Mouse (Mus musculus): ENCODE data around the gene Dmd.
"Not testable (repeated sequence)": the region's sequence is repeated elsewhere in the genome, so short reads cannot be mapped to it uniquely, and the experiment has no call there.

Gene Dmd

DNA sequence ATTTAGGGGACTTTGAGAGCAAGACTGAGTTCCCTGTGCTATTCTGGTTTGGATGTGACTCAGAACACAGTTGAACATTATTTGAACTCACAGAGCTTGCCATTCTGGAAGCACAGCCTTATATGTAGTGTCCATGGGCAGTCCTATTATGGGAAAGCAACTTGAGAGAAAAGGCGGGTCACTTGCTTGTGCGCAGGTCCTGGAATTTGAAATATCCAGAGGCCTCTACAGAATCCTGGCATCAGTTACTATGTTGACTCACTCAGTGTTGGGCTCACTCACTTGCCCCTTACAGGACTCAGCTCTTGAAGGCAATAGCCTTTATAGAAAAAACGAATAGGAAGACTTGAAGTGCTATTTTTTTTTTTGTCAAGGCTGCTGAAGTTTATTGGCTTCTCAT, at the start of gene Dmd:
Dmd (plus strand) TSS at position 241 of the 400 bp plus-strand sequence.
- no peak for DNase-seq

DNA sequence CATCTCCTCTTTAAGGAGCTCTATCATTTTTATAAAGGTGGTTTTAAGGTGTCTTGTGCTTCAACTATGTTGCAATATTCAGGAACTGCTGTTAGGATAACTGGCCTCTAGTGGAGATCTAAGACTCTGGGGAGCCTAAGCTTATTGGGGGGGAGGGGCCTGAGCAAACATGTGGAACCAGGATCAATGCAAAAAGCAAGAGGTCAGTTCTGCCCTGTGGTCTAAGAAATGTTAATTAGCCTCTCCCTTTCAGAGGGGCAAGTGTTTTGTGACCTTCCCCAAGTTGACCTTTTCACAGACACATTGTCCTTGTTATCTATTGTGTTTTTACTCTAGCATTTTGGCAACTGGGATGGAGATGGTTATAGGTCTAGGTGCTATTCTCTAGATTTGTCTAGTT, 47.2 kb upstream of the Dmd start:
- DNase-seq = no peak

DNA sequence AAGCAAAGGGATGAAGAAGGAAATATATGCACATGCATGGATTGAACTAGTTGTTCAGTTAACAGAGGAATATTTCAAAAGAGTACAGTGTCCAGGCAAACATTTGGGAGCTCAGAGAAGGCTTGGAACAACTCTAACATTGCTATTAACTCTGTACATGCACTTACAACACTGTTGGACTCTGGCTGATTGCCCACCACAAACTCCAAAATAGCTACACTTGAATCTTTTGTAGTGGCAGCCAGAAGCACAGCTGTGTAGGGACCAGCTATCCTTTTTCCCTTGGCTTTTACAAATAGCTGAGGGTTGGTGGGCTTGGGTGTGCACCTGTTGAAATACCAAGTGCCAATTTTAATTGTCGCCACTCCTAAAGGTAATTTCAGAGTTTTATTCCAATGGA, 39.0 kb downstream of the Dmd start:
- no peak for DNase-seq

DNA sequence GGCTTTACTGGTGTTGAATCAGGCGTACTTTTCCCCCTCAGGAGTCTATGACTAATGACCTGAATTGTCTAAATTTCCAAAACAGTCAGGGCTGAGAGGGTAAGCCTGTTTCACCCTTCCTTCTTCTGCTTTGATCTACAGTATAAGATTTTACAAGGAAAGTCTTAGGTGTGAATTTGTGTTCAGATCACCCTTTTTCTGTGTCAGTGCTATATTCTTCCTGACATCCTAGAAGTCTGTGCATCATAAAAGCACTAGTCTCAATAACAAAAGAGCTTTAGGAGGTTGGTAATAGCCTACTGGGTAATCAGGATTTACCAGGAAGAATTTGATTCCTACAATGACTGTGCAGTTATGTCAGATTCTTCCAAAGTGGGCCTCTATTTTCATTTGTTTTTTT, 101.5 kb downstream of the Dmd start:
- no peak for DNase-seq

DNA sequence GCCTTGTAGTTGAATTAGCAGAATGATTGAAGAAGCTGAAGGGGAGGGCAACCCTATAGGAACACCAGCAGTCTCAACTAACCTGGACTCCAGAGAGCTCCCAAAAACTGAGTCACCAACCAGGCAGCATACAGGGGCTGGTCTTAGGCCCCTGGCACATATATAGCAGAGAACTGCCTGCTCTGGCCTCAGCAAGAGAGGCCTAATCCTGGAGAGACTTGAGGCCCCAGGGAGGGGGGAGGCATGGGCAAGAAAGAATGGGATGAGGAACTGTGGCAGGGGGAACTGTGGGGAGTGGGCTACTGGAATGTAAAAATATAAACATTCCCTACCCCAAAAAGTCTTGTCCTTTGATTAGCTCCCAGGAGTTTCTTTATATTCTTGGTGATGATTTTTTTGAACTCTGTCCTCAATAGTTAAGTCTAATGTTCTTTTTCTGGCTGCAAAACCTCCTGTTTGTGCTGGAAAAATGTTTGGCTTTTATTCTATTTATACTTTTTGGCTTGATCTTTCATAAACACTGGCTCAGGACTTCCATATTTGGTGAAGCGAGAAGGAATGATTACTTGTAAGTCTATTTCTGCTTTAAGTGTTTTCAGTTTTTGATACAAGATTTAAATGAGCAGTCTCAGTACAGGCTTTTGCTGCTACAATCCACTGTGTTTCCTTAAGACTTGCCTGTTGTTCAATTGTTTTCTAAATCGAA, 167.7 kb downstream of the Dmd start:
- DNase-seq = no peak

DNA sequence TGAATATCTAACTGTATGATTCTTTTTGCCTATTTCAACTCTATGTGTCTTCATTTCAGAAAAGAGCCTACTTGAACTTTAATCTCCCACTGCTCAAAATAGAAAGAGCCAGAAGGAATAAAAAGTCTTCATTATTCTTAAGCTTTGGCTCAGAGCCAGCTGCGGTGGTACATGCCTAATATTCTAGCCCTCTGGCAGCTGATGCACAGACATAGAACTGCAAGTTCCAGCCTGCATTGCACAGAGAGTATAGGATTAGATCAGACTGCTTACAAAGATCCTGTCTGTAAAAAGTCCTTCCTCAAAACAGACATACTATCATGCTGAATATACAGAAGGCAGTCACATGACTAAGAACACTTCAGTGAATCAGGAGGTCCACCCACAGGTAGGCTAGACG, 168.5 kb downstream of the Dmd start:
- DNase-seq = no peak

DNA sequence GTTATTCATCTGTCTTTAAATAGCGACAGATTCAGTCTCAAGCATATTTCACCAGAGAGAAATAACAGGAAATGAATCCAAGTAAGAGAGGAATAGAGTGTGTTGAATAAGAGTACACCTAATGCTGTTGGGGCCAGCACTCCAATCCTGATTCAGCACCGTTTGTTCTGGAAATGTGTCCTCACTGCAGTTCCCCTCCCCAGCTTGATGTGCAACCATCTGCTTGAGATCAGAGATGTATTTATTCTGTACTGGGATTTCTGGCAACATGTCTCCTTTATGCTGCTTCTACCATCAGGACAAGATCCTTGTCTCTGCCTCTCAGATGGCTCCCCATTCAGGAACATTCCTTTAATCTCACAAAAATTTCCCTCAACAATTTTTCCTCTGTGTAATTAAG, 271.9 kb downstream of the Dmd start:
- no peak for DNase-seq

DNA sequence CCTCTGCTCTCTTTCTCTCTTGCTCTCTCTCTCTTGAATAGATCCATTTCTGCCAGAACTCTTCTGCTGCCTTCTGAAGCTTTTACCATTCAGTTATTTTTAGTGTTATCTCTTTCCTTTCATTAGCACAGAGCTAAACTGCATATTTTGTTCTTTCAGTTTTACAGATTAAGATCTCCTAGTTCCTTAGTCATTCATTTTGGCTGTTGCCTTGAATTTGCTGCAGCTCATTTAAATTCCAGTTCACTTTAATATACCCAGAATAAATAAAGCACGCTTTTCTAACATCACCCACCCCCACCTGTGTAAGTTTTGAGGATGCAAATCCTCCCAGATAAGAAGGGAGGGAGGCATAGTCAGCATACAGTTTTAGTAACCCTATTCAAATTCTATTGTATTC, 272.4 kb downstream of the Dmd start:
- DNase-seq = no peak

DNA sequence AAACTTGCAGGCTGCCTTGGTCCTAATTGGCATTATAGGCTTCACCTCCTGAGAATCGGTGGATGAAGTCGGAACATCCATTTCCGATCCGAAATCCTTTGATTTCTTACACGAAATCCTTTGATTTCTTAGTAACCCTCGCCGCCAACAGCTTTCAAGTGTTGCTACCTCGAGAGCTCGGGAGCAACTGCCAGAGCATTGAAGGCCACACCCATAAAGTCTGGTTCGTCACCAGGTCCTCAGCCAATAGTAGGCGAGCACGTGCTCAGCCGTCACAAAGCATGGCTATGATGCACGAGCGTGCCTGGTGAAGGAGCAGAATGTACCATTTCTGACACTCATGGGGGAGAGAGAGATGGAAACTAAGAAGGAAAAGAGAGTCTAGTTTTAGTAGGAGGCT, 538.9 kb downstream of the Dmd start, which contains the start of gene Tsga8:
Tsga8 (minus strand) TSS at position 327 of the 400 bp plus-strand sequence.
- no peak for DNase-seq

DNA sequence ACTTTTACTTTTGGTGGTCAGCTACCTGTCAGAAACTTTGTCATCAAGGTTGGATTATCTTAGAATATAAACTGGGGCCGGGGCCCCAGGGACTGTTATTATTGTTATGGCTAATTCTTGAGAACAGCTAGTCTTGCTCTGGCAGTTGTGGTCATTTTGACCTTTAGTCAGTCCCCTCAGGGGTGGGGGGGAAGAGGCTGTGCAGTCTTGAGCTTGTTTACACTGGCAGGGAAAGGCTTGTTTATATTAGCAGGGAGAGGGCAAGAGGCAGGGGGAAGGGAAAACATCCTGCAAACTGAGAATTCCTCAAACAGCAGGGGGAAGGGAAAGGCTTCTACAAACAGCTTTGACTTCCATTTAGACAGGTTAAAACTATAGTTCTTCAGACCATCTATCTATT, 726.3 kb downstream of the Dmd start:
- DNase-seq = no peak

DNA sequence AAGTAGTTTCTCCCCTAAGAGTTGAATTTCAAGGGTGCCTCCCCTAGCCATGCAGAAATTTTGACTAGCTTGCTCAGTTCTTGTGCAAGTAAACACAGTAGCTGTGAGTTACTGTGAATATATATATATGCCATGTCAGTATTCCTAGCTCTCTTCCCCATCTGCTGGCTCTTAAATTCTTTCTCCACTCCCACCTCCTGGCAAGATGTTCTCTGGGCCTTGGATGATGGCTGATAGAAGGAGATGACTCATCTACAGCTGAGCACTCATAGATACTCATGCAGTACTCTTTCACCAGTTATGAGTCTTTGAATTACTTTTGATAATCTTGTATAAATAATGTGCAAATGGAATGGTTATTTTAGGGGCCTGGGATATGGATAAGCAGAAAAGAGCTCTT, 737.9 kb downstream of the Dmd start:
- DNase-seq = no peak

DNA sequence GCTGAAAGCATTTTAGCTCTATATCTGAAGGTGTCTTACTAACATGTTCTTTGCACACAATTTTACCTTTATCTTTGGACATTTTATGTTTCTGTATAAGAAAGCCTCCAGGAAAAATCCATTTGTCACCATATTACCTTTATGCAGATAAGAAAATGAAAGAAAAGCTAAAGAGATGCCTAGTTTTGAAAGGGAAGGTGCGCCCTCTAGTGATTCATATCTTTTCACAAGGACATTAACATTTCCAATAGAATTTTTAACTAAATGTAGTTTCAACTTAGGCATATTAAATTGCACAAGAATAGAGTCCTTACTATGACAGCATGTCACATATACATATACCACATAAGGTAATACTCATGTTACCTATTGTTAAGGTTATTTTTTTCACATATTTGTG, 791.9 kb downstream of the Dmd start:
- no peak for DNase-seq

DNA sequence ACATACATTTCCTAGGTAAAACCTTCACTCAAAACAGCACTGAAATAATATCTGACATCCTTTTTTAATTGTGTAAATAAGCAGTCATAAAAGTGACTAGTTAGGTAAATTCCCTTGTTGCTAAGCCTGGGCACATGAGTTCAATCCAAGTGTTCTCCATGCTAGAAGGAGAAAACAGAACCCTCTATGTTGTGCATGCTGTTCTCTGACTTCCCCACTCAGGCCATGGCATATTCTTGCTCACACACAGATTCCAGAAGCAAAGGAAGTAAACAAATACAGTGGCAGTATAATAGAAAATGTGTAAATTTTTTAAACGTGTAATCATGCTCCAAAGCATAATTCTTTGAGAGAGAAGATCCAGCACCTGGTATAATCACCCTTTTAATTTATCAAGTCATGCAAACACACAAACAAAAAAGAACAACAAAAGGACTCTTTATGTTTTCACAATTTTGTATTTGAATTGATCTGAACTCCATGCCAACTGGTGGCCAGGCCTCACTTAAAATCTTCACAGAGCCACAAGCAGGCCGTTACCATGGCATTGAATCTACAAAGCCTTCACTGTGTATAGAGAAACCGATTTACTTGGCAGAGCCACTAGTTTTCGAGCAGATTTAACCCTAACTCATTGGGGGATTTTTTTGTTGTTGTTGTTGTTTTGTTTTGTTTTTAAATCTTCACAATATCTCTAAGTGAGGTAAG, 797.8 kb downstream of the Dmd start:
- no peak for DNase-seq

DNA sequence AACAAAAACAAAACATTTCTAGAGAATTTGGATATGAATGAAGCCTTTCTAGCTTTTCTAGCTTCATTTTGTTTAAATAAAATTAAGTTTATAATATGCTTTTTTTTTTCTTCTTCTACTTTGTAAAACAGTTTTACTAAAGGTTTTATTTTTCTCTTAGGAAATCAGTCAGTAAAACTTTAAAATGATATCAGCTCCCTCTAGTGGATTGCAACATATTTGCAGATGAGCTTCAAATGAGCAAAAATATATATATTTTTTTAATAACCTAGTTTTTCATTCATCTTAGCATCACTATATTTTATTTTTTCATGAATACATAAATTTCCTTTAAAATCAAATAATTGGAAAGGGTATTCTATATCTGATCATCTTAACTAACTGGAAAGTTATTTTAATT, 838.7 kb downstream of the Dmd start:
- no peak for DNase-seq

DNA sequence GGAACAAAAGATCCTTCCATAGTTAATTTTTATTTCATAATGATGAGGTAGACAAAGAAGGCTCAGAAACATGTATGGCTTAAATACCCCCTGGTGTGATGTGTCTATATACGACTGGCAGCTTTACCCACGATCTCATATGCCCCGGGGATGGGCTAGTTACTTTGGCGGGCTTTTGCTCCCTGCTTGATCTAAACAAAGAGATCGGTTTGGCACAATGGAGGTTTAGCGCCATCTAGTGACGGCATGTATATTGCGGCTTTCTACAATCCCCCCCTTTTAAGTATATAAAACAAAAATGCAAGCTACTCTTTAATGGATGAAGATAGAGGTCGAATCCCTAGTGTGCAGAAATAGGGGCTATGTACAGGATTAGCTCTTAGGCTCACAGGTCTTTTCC, 918.8 kb downstream of the Dmd start:
- DNase-seq = not testable (repeated sequence)

DNA sequence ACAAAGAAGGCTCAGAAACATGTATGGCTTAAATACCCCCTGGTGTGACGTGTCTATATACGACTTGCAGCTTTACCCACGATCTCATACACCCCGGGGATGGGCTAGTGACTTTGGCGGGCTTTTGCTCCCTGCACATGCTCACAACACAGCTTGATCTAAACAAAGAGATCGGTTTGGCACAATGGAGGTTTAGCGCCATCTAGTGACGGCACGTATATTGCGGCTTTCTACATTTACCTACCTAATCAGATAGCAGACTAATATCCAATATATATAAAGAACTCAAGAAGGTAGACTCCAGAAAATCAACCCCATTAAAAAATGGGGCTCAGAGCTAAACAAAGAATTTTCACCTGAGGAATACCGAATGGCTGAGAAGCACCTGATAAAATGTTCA, 926.7 kb downstream of the Dmd start:
- not testable (repeated sequence) for DNase-seq

DNA sequence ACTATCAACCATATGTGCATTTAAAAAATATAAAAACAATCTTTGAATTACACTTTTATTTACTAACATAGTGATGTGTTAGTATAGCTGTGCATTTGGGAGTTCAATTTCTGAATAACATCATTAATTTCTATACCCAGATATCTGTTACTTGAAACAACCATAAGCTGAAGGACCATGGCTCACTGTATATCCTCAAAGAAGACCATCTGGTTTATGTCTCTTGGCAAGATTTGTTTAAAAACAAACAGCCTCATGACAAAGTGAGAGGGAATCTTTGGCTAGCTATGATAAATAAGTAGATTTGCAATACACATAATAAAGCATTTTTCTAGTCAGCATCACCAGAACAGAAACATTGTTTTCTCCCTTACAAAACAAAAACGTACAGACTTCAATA, 1027.2 kb downstream of the Dmd start:
- no peak for DNase-seq

DNA sequence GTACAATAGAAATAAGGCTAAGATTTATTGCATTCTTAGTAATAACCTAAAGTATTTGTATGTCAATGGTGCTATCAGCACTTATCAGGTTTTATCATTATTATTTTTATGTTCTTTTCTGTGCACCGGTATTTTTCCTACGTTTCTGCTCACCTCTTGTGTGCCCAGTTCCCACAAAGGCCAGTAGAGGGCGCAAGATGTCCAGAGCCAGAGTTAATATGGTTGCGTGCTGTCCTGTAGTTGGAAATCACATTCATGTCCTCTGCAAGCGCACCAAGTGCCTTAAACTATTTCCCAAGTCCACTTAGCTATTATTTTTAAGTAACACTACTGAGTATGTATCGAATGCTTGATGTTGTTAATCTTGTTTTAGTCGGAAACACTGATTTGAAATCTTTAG, 1052.6 kb downstream of the Dmd start:
- DNase-seq = peak; percentile 49 to 50

DNA sequence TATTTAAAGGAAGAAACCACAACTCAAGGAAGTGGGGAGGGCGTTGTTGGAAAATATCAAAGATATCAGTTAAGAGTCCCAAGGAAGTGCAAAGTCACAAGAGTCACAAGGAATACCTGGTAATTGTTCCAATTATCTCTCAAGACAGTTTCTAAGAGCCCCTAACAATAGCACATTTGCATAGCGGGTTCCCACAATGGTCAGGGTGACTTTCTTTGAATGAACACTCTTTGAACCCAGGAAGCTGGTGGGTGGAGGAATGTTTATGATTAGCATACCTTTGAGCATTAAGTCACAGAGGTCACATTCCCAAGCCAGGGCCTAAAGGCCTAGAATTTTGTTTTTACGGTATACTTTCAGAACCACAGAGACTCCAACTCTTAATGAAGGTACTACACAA, 1113.8 kb downstream of the Dmd start:
- not testable (repeated sequence) for DNase-seq

DNA sequence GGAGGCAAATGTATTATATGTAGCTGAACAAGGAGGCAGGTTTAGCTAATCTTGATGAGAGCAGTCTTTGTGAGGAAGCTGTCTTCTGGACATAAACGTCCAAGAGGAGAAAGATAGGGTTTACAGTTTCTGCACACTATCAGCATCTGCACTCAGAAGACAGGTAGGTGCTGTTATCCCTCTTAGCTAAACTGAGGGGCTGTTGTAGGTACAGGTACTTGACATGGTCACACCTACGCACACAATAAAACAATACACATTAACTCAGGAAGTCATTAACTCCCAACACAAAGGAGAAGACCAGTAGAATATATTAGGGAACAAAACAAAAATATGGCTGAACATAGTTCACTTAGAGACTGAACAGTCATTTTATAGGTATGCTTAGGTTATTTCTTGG, 1217.2 kb downstream of the Dmd start:
- no peak for DNase-seq

DNA sequence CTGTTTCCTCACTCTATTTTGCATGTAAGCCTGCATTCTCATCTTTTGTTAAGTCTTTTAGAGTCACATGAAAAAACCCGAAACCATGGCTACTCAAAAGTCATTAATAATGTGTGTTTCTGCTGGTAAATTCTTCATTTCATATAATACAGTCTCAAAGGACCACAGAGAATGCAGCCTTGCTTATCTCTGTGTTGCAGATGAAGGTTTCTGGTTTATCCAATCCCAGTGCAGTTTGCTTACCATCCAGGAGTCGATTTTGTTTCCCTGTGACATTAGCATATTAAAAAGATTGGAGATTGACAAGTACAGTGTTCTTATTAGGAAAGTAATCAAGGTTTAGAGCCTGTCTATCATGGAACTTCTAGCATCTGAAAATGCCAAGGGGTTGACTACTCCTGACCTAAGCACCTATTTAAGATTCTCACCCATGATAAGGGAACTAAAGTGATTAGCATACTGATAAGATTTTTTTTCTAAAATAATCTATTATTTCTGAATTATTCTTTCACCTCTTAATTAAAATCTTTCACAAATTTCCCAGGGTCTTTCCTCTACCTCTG, 1292.7 kb downstream of the Dmd start:
- DNase-seq = no peak

DNA sequence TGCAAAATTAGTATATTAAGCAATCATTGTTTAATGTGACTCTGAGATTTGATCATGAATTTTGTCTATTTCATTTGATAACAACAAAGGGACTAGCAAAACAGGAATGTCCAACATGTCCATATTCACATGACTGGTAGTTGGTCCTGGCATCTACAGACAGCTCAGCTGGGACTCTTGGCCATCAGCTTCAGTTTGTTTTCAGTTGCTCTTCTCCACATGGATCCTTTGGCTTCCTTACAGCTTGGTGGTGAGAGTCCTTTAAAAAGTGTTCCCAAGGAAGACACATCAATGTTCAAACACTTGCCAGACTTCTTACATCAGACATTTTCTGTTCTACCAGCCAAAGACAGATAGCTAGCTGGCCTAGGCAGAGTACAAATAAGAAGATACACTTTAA, 1381.9 kb downstream of the Dmd start:
- DNase-seq = peak; percentile 39 to 53

DNA sequence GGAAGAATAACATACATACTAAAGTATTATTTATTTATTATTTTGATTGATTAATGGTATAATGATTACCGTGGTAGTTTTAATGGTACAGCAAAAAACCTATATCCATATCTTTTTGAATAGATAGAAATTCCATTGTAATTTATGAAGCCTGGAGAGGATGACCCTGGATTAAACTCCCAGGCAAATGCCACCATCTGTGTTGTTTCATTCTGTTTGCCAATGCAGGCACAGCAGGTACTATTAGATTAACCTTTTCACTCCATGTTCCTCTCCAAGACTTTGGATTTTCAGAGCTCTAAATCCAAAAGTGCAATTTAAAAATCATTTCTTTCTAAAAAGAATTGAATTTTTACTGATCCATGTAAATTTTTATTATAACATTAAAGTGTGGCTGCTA, 1383.5 kb downstream of the Dmd start:
- peak; percentile 29 to 53 for DNase-seq

DNA sequence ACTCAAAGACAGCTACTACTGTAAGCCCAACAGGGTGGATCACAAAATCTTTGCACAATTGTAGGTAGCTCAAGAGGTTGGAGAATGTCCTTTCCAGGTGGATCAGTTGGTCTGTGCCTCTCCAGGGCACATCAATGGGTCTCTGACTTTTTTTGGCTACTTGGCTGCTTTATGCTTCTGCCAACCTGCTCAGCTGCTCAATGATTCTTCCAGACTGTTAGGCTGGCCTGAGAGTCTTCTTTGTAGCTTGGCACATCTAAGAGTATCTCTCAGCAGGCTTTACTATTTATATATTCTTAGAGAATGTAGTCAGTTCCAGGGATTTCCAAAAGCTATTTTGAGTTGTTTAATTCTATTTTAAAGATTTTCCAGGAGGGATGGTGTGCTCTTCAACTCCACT, 1416.3 kb downstream of the Dmd start:
- DNase-seq = peak in 1 of 2 experiments; percentile 5
